Mouse (Mus musculus): ENCODE measurements at regions not wholly inside any gene's neighbourhood (a gene's known extent, or its start where the extent isn't known, plus 50 kb on each side); places are given as distances from the start of the nearest gene placed in this dataset.

DNA sequence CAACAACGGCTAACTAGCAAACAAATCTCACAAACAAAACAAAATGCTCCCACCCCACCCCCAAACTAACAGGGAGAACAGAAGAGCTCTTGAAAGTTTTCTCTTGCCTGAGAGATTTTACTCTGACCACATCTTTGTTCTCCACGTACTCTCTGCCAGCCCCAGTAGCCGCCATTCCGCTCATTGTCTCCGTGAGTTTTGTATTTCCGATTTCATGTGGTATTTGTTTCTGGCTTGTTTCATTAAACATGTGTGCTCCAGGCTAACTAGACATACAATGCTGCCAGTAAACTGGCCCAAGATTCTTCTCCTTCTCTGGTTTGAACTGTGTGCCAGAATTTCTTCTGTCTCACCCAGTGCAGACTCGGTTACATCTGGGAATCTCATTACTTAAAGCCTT, 168.2 kb upstream of the Slc38a2 start:
- TF ChIP-seq CTCF (IDR thresholded peaks at IDR 0.05; ENCODE audit: extremely low read depth, insufficient read depth, insufficient read length, insufficient replicate concordance) (no peak), POLR2A (IDR thresholded peaks at IDR 0.05; ENCODE audit: low read depth, low read length) (no peak)
